Mouse (Mus musculus): ENCODE measurements around the gene Agk. TPM values are rescaled to one million over a fixed set of nuclear protein-coding genes. Genes with fewer than 3 reads are reported as not detected.

The Agk gene
- 304 TPM in 1 of 2 replicates, not detected in the other for polyA plus RNA-seq (2012; ENCODE audit: insufficient read depth, insufficient read length, low replicate concordance, missing spikeins)

GRCm38 (mm10) chr6:40324897-40325841, at the start of gene Agk:
Gene Agk (plus strand): TSS chr6:40325172.
- Histone ChIP-seq H3K4me1 (ENCODE audit: control insufficient read depth, insufficient read depth, low read length) (no peaks in the 10 kb centered on the region), H3K4me3 (ENCODE audit: insufficient read depth, low read depth, low read length) (peak within 1 kb of the TSS; percentile 93), H3K27ac (ENCODE audit: insufficient read depth, low read depth, low read length) (peak within 1 kb of the TSS; percentile 69)
- 1% methylated on average over 52 of the region's 52 CpGs for WGBS
- no peak for TF ChIP-seq CTCF (IDR thresholded peaks at IDR 0.05; ENCODE audit: insufficient read depth, low read depth, low read length)
- TF ChIP-seq POLR2A (IDR thresholded peaks at IDR 0.05; ENCODE audit: insufficient read depth, low read depth, low read length): peak; percentile 87

GRCm38 (mm10) chr6:40300707-40301106, 24.3 kb upstream of the Agk start:
- Histone ChIP-seq H3K27ac (ENCODE audit: insufficient read depth, low read depth, low read length) (no peak overlapping the region), H3K4me3 (ENCODE audit: insufficient read depth, low read depth, low read length) (no peak overlapping the region), H3K4me1 (ENCODE audit: control insufficient read depth, insufficient read depth, low read length) (no peaks in the 10 kb centered on the region)
- WGBS: 89% methylated on average over 5 of the region's 5 CpGs
- no peak for TF ChIP-seq POLR2A (IDR thresholded peaks at IDR 0.05; ENCODE audit: insufficient read depth, low read depth, low read length)
- TF ChIP-seq CTCF (IDR thresholded peaks at IDR 0.05; ENCODE audit: insufficient read depth, low read depth, low read length): no peak

GRCm38 (mm10) chr6:40303379-40303778, 21.6 kb upstream of the Agk start:
- TF ChIP-seq CTCF (IDR thresholded peaks at IDR 0.05; ENCODE audit: insufficient read depth, low read depth, low read length) (no peak), POLR2A (IDR thresholded peaks at IDR 0.05; ENCODE audit: insufficient read depth, low read depth, low read length) (no peak)
- Histone ChIP-seq H3K27ac (ENCODE audit: insufficient read depth, low read depth, low read length) (no peak overlapping the region), H3K4me3 (ENCODE audit: insufficient read depth, low read depth, low read length) (no peak overlapping the region), H3K4me1 (ENCODE audit: control insufficient read depth, insufficient read depth, low read length) (no peaks in the 10 kb centered on the region)
- 18% methylated on average over 6 of the region's 6 CpGs for WGBS

GRCm38 (mm10) chr6:40304972-40305371, 20.0 kb upstream of the Agk start:
- no peaks in the 10 kb centered on the region for H3K4me1 ChIP-seq (ENCODE audit: control insufficient read depth, insufficient read depth, low read length)
- no peak overlapping the region for H3K4me3 ChIP-seq (ENCODE audit: insufficient read depth, low read depth, low read length)
- H3K27ac ChIP-seq (ENCODE audit: insufficient read depth, low read depth, low read length): no peak overlapping the region
- no peak for TF ChIP-seq CTCF (IDR thresholded peaks at IDR 0.05; ENCODE audit: insufficient read depth, low read depth, low read length)
- TF ChIP-seq POLR2A (IDR thresholded peaks at IDR 0.05; ENCODE audit: insufficient read depth, low read depth, low read length): no peak

GRCm38 (mm10) chr6:40326341-40326740, 1.4 kb downstream of the Agk start:
- Histone ChIP-seq H3K27ac (ENCODE audit: insufficient read depth, low read depth, low read length) (no peak overlapping the region), H3K4me1 (ENCODE audit: control insufficient read depth, insufficient read depth, low read length) (no peaks in the 10 kb centered on the region), H3K4me3 (ENCODE audit: insufficient read depth, low read depth, low read length) (no peak overlapping the region)
- 83% methylated on average over 8 of the region's 8 CpGs for WGBS
- TF ChIP-seq POLR2A (IDR thresholded peaks at IDR 0.05; ENCODE audit: insufficient read depth, low read depth, low read length) (no peak), CTCF (IDR thresholded peaks at IDR 0.05; ENCODE audit: insufficient read depth, low read depth, low read length) (no peak)

GRCm38 (mm10) chr6:40333497-40333896, 8.5 kb downstream of the Agk start:
- WGBS: 88% methylated on average over 2 of the region's 2 CpGs
- Histone ChIP-seq H3K4me1 (ENCODE audit: control insufficient read depth, insufficient read depth, low read length) (no peaks in the 10 kb centered on the region), H3K4me3 (ENCODE audit: insufficient read depth, low read depth, low read length) (no peak overlapping the region), H3K27ac (ENCODE audit: insufficient read depth, low read depth, low read length) (no peak overlapping the region)
- no peak for TF ChIP-seq CTCF (IDR thresholded peaks at IDR 0.05; ENCODE audit: insufficient read depth, low read depth, low read length)
- no peak for TF ChIP-seq POLR2A (IDR thresholded peaks at IDR 0.05; ENCODE audit: insufficient read depth, low read depth, low read length)

- no peak for TF ChIP-seq POLR2A (IDR thresholded peaks at IDR 0.05; ENCODE audit: insufficient read depth, low read depth, low read length)
- no peak for TF ChIP-seq CTCF (IDR thresholded peaks at IDR 0.05; ENCODE audit: insufficient read depth, low read depth, low read length)
- Histone ChIP-seq H3K4me3 (ENCODE audit: insufficient read depth, low read depth, low read length) (no peak overlapping the region), H3K27ac (ENCODE audit: insufficient read depth, low read depth, low read length) (peak overlapping the region; percentile 36; the same call in 1 of the 2 replicates), H3K4me1 (ENCODE audit: control insufficient read depth, insufficient read depth, low read length) (no peaks in the 10 kb centered on the region)
- WGBS: 69% methylated on average over 6 of the region's 6 CpGs
These were observed 12.1 kb downstream of the Agk start for GRCm38 (mm10) chr6:40336735-40337731.

GRCm38 (mm10) chr6:40346959-40347771, 22.2 kb downstream of the Agk start:
- H3K27ac ChIP-seq (ENCODE audit: insufficient read depth, low read depth, low read length): no peak overlapping the region
- TF ChIP-seq POLR2A (IDR thresholded peaks at IDR 0.05; ENCODE audit: insufficient read depth, low read depth, low read length) (no peak), CTCF (IDR thresholded peaks at IDR 0.05; ENCODE audit: insufficient read depth, low read depth, low read length) (no peak)
- H3K4me3 ChIP-seq (ENCODE audit: insufficient read depth, low read depth, low read length): no peak overlapping the region
- 60% methylated on average over 10 of the region's 10 CpGs for WGBS
- H3K4me1 ChIP-seq (ENCODE audit: control insufficient read depth, insufficient read depth, low read length): no peaks in the 10 kb centered on the region
